Mouse (Mus musculus): ENCODE results near the gene Gm45716.

Gm45716 gene

DNA sequence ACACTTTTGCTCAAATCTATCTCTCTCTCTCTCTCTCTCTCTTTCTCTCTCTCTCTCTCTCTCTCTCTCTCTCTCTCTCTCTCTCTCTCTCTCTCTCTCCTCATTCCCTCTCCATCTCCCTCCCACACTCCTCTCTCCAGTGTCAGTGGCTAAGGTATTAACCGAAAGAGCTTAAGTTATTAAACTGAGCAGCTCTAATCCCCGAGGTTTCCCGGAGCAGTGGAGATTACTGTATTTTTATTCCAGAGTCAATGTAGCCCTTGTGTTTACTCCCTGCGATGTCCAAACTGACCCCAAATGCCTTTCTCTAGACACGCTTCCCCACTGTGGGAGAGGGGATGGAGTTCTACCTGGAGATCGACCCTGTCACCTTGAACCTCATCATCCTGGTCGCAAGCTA is at the start of gene Gm45716:
Gene Gm45716 (plus strand): TSS at position 243 of the 400 bp plus-strand sequence.
- DNase-seq = no peak

DNA sequence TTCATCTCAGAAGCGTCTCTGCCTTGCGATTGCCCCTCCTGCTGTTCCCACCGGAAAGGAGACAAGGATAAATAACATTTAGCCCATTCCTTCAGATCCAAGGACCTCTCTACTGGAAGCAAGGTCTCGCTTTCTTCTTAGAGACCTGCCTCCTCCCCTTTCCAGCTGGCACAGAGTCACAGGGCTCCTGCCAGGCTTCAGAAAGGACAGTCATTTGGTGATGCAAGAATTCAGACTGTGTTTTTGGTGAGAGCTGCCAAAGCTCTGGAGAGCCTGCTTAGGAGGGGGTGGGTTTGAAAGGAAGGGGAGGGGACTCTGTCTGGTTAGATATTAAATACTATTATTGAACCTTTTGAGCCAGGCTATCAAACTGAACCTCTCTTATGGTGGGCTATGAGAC is 45.1 kb upstream of the Gm45716 start:
- DNase-seq = peak; percentile 8 to 10

DNA sequence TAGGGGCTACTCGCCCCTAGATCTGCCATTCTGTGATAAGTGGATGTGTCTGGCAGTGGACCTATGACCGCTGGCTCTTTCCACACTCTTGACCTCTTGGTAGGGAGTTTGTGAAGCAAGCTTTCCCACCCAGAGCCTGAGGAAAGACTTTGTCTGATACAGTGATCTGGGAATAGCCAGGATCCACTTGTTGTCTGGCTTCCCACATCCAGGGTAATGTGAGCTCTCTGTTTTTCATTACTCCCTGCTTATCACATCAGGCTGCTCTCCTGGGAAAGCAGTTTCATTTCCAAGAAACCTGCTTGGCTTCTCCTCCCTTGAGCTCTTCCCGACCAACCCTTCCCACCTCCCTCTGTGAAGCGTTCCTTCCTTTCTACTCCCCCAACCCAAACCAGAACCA is 44.5 kb upstream of the Gm45716 start:
- DNase-seq = no peak

DNA sequence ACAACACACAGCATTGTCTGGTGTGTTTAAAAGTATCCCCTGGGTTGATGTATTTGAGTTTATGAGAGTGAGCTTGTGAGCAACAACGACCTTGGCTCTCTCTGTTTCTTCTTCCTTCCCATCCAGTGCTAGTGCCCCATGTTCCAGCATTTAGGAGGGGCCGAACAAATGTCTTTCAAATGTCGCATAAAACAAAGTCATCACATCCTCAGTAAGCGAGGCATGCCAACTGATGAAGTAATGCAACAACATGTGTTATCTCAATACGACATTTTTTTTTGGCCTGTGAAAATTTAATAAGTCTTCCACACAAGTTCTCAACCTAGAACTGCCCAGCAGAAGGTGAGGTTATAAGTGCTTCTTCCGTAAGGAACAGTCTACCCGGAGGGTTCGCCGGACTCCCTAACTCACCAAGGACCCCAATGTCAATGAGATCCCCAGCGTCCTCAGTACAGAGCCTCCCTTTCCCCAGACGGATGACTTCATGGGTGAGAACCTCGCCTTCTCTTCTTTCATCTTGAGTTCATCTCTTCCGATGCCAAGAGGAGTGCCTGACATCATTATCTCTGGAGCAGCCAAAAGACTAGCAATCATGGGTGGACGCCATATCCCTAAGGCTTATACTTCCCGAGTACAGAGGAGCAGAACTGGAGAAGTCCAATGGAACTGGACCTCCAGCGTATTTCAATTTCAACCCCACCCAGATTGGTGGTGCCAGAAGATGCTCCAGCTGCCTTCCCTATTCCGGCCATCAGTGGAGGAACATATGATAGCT is 41.2 kb upstream of the Gm45716 start:
- no peak for DNase-seq

DNA sequence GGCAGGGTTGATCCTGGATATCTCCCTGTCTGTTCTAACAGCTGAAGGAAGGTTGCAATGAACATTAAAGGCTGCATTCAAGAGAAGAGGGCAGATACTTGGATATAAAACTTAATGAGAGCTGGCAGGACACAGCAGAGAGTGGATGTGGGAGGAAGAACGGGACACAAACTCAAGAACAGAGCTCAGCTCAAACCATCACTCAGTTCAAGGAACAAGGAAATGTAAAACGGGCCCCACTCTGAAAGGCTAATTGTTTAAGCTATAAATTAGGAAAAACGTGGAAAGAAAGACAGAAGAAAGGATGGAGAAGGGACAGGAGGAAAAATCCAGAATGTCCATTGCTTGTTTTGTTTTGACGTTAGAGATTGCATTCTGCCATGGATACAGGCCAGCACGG is 32.4 kb upstream of the Gm45716 start:
- no peak for DNase-seq

DNA sequence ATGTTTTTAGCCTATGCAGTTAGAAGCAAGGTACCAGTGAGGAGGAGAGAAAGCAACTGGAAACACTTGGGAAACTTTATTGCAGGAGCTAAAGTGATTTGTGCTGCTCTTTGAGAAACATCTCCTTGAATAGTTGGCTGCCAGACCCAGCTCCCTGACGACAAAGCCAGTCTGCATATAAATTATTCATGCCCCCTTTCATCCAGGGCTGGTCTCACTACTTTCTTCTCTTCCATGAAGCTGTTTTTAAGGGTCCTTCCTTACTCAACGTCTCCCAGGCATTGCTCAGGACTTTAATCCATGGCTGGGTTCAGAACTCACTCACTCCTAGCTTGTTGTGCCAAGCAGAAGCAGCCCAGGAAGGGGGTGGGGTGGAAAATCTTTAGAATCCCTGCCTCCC is 32.0 kb upstream of the Gm45716 start:
- DNase-seq = no peak

DNA sequence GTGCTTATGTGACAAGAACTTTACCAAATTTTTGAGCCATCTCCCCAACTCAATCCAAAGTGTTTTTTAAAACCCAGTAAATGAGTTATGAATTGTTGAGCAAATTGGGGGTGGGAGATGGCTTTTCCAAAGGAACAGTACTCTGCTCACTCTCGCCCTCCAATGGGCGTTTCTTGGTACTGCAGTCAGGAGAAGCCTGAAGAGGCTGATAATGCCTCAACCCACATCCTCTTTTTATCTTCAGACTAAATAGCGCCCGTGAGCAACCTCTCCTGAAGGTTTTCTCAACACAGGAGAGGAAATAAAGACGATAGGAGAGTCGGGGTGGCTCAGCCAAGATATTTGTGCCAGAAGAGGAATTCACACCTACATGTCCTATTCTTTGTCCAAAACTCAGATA is 19.7 kb upstream of the Gm45716 start:
- DNase-seq = no peak

DNA sequence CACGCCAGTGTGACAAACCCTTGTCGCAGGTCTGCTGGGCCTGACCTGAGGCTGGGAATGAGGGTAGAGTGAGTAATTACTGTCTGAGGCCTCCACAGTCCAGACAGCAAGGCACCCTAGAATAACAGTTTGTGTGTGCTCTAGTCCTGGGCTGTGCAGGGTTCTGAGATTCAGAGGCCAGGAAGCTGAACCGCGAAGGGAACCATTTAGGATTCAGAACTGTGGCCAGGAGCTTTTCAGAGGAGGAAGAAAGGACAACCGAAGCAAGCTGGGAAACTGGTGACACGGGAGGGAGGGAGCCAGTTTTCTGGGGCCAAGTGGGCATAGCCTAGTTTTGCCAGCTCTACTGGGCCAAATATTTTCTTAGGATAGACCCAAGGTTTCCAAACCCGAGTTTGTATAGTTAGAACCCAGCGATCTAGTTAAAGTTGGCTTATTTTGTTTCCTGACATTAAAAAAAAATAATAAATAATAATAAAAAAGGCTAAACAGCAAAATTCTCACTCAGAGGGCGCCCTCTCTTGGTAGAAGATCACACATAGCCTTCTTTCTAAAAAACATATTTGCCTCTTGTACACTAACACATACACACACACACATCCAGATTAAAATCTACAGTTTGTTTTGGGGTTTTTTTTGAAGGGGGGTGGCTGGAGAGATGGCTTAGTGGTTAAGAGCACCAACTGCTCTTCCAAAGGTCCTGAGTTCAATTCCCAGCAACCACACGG is 19.0 kb upstream of the Gm45716 start:
- DNase-seq = no peak

DNA sequence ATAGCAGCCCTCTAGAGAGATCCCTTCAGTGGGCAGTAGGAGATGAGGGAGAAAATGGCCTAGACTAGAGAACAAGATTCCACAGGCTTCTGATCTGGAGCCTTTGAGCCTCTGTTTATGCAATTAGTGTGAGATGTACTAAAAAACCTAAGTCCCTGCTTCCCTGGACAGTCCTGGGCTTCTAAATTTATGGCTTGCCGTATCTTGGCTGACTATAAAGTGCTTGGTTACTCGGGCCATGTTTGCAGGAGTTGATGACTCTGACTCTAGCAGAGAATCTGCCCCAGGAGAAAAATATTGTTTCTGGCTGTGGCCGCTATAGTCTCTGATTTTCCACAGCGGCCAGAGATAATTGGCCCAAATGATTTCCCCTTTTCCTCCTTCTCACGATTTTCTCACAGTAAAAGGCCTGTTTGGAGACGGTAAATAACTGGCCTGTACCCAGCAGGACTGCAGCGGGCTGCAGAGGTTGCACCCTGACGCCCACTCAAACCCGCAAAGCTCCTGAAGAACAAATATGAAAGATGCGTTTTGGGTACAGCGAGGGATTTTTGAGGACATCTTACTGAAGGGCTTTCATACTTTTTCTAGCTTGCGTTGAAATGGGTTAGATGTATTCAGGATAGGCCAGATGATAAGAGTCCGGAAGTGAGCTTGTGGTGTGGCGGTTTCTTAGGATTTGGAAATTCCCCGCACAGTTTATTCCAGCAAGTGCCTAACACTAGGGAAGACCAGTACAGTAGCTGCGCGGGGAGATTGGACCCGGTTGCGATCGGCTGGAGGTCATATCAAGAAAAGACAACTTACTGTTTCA is 18.1 kb upstream of the Gm45716 start:
- no peak for DNase-seq

DNA sequence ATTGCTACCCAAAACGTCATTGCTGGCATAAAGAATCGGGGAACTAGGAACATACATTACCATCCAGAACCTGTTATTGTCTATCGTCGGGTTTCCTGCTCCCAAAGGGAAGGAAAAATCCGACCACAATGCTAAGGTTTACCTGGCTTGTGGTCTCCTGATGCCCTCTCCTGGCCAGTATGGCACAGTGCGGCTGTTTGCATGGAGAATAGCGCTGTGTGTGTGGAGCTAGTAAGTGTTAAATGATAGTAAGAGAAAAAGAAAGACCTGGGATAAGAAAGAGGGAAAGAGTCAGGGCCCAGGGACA is 17.5 kb upstream of the Gm45716 start:
- peak; percentile 41 to 49 for DNase-seq

DNA sequence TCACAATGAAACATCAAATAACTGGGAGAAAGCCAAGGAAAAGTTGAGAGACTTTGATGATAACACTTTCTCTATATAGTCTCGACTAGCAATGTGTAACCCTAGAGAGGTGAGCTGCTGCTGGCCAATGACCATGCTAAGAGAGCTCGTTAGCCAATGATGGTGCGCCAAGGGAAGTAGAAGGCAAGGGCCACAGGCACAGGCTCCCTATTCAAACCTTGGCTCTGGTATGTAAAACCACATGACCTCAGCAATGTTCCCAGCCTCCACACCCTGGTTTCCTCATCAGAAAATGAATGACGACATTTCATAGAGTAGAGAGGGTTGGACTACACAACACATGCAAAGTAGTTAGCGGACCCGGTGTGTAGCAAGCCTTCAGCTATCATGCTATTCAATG is 15.2 kb upstream of the Gm45716 start:
- no peak for DNase-seq

DNA sequence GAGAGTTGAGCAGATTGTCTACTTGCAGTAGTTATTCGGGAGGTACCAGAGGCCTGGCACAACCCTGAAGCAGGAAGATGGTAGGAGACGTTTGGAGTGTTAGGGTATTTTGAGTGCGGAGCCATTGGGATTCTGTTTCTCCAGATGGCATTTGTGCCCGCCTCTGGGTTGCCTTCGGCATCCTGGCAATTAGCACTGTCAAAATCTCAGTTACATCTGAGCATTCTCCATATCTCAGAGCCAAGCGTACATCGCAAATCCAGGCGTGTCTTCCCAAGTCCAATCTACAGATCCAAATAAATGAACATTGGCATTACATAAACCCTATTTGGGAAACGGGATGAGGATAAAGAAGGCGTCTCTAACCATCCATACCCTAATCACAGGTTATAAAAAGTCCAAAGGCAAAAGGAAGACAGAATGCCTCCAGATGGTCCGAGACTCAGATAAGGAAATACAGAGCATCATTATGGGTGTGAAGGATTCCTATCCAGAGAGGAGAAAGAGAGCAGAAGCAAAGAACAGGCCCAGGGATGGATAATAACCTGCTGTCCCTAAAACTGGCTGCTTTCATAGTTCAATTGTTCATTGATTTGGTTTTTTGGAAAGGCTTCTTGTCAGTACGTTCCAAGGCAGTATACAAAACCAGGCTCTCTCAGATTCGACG is 11.7 kb upstream of the Gm45716 start:
- no peak for DNase-seq

DNA sequence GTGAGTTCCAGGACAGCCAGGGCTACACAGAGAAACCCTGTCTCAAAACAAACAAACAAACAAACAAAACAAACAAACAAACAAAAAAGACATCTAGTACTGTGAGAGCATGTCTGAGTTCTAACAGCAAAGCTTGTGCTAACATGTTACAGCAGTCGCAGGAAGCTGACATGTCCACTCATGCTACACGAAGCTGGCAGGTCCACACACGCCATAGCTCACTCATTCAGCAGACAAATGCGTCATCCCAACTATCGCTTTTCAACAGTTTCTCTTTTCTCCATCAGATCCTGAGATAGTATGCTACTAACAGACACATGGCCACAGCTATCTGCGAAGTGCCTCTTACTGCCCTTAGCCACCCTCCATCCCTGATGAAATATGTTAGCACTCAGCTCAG is 10.1 kb upstream of the Gm45716 start:
- DNase-seq = no peak

DNA sequence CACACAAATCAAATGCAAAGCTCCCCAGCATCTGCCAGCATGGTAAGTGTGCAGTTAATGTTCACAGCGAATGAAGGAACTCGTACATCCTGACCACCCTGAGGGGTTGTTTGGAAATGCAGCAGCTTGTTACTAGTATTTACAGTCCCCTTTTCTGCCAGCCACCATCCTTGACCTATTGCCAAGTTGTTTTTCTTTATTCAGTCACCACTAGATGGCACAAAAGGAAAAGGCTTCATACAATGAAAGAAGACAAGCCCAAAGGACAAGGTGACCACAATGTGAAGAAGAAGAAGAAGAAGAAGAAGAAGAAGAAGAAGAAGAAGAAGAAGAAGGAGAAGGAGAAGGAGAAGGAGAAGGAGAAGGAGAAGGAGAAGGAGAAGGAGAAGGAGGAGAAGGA is 4.1 kb upstream of the Gm45716 start:
- DNase-seq = peak in 1 of 2 experiments; percentile 13

DNA sequence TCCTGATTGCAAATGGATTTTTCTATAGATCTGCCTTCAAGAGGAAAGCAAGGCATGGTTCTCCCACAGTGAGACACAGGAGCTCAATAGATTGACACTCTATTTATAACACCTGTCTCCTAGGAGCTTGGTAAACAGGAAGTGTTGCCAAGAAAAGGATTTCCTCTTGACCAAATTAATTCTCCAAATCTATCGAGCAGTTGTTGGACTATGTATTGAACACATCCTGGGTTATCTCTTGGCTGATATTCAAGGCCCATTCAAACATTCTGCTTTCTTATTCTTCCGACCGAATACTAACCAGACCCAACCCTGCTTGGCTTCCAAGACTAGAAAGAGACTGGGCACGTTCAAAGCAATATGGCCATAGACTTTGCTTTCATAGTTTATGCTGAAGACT is 2.7 kb upstream of the Gm45716 start:
- no peak for DNase-seq

DNA sequence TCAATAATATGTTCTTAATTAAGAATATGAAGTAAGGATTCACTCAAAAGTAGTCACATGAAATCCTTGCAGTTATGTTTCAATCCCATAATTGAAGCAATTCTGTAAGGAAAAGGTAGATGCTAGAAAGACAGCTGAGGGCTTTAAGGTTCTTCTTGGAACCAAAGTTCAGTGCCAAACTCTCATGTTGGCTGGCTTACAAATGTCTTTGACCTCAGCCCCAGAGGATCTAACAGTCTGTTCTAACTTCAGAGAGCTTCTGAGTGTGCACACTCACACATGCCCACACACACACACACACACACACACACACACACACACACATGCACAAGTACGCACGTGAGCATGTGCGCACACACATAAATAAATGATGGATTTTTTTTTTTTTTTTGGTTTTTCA is 2.7 kb downstream of the Gm45716 start:
- DNase-seq = no peak

DNA sequence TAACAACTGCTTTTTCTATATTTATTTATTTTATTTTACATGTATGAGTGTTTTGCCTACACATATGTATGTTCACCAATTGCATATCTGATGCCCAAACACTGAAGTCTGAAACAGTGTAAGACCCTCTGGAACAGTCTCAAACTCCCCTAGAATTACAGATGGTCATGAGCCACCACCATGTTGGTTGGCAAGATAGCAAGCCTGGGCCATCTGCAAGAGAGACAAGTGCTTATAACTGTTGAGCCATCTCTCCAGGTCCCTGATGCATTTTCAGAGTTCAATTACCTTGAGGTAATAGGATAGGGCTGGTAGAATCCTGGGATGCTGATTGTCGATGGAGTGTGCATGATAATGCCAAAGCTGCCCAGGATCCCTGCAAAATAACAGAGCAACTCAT is 7.5 kb downstream of the Gm45716 start:
- no peak for DNase-seq

DNA sequence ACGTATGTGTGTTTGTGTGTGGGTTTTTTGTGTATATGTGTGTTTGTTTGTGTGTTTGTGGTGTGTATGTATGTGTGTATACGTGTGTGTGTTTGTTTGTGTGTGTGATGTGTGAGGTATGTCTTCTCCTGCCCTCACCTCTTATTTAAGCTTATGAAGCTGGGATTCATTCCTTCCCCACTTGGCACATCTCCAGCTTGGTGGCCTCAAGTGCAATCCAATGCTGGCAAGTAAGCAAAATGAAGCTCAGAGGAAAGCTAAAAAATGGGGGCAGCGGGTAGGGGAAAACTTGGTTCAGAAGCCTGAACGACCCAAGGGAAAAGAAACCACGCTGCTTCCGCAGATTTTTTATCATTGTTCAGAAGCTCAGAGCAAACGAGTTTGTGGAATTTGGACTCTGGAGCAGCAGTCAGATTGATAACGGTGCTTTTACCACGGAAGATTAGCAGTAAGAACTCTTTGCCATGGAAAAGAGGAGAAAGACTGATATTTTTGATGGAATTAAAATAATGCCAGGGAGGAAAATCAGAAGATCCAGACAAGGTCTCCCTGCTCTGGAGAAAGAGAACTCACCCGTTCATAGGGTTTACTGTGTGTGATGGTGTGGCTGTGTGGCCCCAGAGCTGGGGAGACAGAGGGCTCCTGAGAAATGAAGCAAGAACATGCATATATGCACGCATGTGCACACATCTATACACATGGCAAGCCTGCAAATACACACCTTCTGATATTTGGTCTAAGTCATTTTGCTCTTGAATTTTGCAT is 8.5 kb downstream of the Gm45716 start:
- no peak for DNase-seq

DNA sequence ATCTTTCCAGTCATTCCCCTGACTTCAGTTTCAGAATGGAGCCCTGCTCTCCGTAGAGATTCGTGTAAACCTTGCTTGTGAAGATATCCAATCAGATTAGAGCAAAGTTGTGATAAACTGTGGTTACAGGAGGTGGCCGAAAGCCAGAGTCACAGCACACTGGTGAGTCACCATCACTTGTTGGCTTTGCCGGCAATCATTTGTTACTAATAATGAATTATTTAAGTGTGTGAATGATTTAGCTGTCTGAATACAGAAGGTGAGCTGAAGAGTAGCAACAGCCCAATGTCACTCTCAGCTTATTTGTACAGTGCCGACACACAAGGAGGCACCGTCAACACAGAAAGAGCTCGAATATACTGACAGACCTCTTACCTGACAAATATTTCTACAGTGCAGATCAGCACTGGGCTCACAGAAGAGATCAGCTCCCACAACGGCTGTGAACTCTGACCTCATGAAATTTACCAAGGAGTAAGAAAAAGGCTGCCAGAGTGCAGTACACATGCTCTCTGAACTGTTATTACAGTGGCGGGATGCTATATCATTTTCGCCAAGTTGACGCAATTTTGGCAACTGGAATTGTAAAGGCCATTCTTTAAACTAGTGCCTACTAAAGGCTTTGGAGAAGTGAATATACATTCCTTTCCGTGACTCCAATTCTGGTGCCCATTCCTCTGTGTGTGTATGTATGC is 9.2 kb downstream of the Gm45716 start:
- DNase-seq = no peak

DNA sequence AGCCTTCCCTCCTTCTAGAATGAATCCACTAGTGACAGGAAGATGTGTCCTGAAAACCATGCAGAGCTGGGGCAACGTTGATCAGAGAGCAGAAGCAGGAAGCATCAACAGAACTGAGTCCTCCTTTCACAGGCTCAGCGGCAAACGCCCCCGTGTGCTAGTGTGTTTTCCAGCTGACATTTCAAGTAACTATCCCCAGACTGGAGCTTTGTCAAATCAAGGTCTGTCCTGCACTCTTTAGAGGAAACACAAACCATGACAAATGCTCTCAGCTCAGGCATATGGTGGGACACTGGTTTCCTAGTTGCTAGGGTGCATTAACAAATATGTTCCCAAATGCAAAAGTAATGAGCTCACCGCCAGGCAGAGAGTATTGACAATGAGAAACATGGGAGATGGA is 10.6 kb downstream of the Gm45716 start:
- DNase-seq = no peak

DNA sequence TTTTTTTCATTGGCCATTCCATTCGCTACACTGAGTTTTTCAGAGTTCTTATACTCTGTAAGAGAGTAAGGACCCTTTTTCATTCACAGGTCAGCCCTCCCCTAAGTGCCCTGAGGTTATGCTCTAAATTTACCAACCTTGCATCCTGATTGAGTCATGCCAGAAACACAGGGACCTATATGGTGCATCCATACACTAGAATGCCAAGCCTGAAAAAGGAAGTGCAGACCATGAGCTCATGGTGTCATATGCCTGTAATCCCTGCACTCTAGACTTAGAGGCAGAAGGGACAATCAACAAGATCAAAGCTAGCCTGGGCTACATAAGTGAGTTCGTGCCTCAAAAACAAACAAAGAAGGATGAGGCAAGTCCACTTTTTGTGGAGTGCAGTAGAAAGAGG is 13.3 kb downstream of the Gm45716 start:
- DNase-seq = no peak

DNA sequence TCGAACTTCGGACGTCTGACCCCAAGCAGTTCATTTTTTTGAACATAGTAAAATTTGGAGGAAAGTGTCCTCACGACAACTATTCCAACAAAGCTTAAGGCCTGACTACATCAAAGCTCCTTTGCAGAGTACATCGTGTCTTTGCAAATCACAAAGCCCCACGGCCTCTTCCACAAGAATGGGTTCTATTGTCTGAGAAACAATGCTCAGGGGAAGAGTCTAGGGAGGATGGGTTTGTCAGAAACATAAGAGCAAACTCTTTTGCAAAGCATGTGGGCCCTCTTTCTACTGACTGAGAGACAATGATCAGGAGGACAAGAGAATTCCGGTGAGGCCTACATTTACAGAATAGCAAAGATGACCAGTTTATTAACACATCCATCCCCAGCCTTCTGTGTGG is 26.8 kb downstream of the Gm45716 start:
- no peak for DNase-seq

All from cerebellum, postnatal 36 days (tissue).